Mouse (Mus musculus) heart, postnatal 0 days (tissue): ENCODE measurements around the gene Tpcn1. TPM values are rescaled to one million over a fixed set of nuclear protein-coding genes. Genes with fewer than 3 reads are reported as not detected.
"Not testable (repeated sequence)": the region's sequence is repeated elsewhere in the genome, so short reads cannot be mapped to it uniquely, and the experiment has no call there.

Experiments
- ATAC-seq: fragments of 200-750 bp; cut with Nextera tagmentation; 2 replicates; pipeline ENCODE4 v1.8.0; 2017; ENCODE audit warnings: low read depth, moderate number of reproducible peaks, moderate library complexity; ENCODE audit not compliant: insufficient read depth
- DNase-seq: peaks from one replicate; pipeline ENCODE4 v3.0.0-alpha.2; 2016; ENCODE audit warnings: low spot score
- H3K27ac ChIP-seq: fragments of 300-500 bp; sonication (generic); 2 replicates; pipeline ENCODE4 v1.5.1; 2014; ENCODE audit warnings: low read depth, mild to moderate bottlenecking
- H3K27me3 ChIP-seq: fragments of 300-500 bp; sonication (generic); 2 replicates; pipeline ENCODE4 v1.6.1; 2014; ENCODE audit warnings: low read length, mixed read lengths; ENCODE audit not compliant: control insufficient read depth, insufficient read depth
- H3K36me3 ChIP-seq: fragments of 300-500 bp; sonication (generic); replicated peaks from 2 replicates; pipeline ENCODE4 v1.6.1; 2014; ENCODE audit warnings: low read length, mixed read lengths; ENCODE audit not compliant: control insufficient read depth, insufficient read depth
- H3K4me1 ChIP-seq: fragments of 300-500 bp; sonication (generic); 2 replicates; pipeline ENCODE4 v1.6.1; 2014; ENCODE audit warnings: antibody characterized with exemption; ENCODE audit not compliant: control insufficient read depth, insufficient read depth
- H3K4me2 ChIP-seq: fragments of 300-500 bp; sonication (generic); 2 replicates; pipeline ENCODE4 v1.6.1; 2014; ENCODE audit warnings: low read depth, mild to moderate bottlenecking, low read length, moderate library complexity
- H3K4me3 ChIP-seq: fragments of 300-500 bp; sonication (generic); 2 replicates; pipeline ENCODE4 v1.5.1; 2014; ENCODE audit warnings: low read depth, low read length
- H3K9ac ChIP-seq: fragments of 300-500 bp; sonication (generic); replicated peaks from 2 replicates; pipeline ENCODE4 v1.6.1; 2014; ENCODE audit warnings: low read depth, low read length, mixed read lengths
- H3K9me3 ChIP-seq: fragments of 300-500 bp; sonication (generic); replicated peaks from 2 replicates; pipeline ENCODE4 v1.6.1; 2016; ENCODE audit warnings: low read length; ENCODE audit not compliant: control insufficient read depth
- CTCF ChIP-seq: IDR thresholded peaks from 2 replicates; pipeline ENCODE4 v1.5.1; 2016; ENCODE audit warnings: antibody characterized with exemption, control low read depth, low read depth
- EP300 ChIP-seq: IDR thresholded peaks from 2 replicates; pipeline ENCODE4 v1.6.1; 2016; ENCODE audit warnings: antibody characterized with exemption, low read depth
- WGBS: fragments of 180-500 bp; shearing (Covaris S2); extraction: QIAGEN DNeasy Blood & Tissue Kit; methylation state at CpG from one replicate; pipeline ENCODE4 v1.1.7; 2014; 5-methylcytosine and 5-hydroxymethylcytosine counted together
- polyA plus RNA-seq: library from polyadenylated mRNA; unstranded; fragments of >200 nt; fragmentation: Nextera tagmentation; extraction: Ambion mirVana; gene quantifications from 2 replicates; pipeline ENCODE4 v1.2.1, GENCODE M21; 2015
- total RNA-seq: library from RNA; depleted of rRNA; stranded (reverse); fragments of >200 nt; gene quantifications from 2 replicates; pipeline ENCODE4 v1.2.3, GENCODE M21; 2014; ENCODE audit warnings: low replicate concordance

Gene Tpcn1
- total and polyA plus RNA-seq, 2 experiments from 2014 or later, result 11.5 to 15.8 TPM

- WGBS, result 1% methylated on average over 37 of the region's 55 CpGs
- H3K36me3 ChIP-seq, result peaks cover 6% of the 10 kb centered on the region; the same call in 1 of the 2 replicates
- H3K27me3 ChIP-seq, result no peaks in the 10 kb centered on the region
Observed at GRCm38 (mm10) chr5:120503144-120503795, 85.2 kb downstream of the Tpcn1 start, which contains the start of gene Plbd2. Gene Plbd2, minus strand, starts transcription at chr5:120503625.

DNA sequence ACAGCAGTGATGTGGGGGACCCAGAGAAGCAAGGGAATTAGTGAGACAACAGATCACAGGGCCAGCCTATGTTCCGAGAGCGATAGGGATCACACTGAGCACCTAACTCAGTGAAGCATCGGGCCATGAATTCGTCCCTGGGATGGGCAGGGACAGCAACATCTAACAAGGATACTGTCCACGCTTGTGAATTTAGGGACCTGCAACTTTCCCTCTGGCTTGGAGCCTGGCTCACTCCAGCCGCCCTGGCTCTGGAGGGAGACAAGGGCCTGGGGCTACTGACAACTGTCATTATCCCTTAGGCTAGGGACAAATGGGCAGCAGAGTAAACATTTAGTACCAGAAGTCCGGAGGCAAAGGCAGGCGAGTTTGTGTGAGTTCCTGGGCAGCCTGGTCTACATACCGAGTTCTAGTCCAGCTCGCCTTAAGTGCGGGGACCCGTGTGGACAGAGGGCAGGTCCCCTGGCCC is 85.8 kb downstream of the Tpcn1 start:
- H3K4me3 ChIP-seq, result peak overlapping the region; percentile 93
- H3K4me2 ChIP-seq, result peak overlapping the region; percentile 98
- ATAC-seq, result no peak
- DNase-seq, result no peak
- peaks cover 12% of the 10 kb centered on the region; the same call in 1 of the 2 replicates for H3K36me3 ChIP-seq
- H3K9me3 ChIP-seq, result no peaks in the 10 kb centered on the region
- H3K9ac ChIP-seq, result peak overlapping the region; percentile 83
- TF ChIP-seq EP300 (no peak), CTCF (no peak)
- peaks cover 15% of the 10 kb centered on the region for H3K4me1 ChIP-seq
- peak overlapping the region; percentile 31 for H3K27ac ChIP-seq
- no peaks in the 10 kb centered on the region for H3K27me3 ChIP-seq
- 4% methylated on average over 12 of the region's 12 CpGs for WGBS

More at GRCm38 (mm10) chr5:120503144-120503795, 85.2 kb downstream of the Tpcn1 start, which contains the start of gene Plbd2:
- DNase-seq (peak; percentile 89), ATAC-seq (peak; percentile 91)
- Histone ChIP-seq H3K9ac (peak within 1 kb of the TSS; percentile 83), H3K27ac (peak within 1 kb of the TSS; percentile 31), H3K9me3 (no peaks in the 10 kb centered on the region), H3K4me3 (peak within 1 kb of the TSS; percentile 93), H3K4me1 (peaks cover 15% of the 10 kb centered on the region), H3K4me2 (peak within 1 kb of the TSS; percentile 98)
- TF ChIP-seq EP300 (no peak), CTCF (no peak)

- peak overlapping the region; percentile 98 for H3K4me2 ChIP-seq
- peaks cover 15% of the 10 kb centered on the region for H3K4me1 ChIP-seq
- 52% methylated on average over 9 of the region's 9 CpGs for WGBS
- peak overlapping the region; percentile 93 for H3K4me3 ChIP-seq
- H3K9ac ChIP-seq, result peak overlapping the region; percentile 83; the same call in 1 of the 2 replicates
- no peaks in the 10 kb centered on the region for H3K9me3 ChIP-seq
- no peaks in the 10 kb centered on the region for H3K27me3 ChIP-seq
- H3K36me3 ChIP-seq, result peaks cover 14% of the 10 kb centered on the region; the same call in 1 of the 2 replicates
- H3K27ac ChIP-seq, result no peak overlapping the region
- DNase-seq, result no peak
- TF ChIP-seq EP300 (no peak), CTCF (no peak)
- no peak for ATAC-seq
Observed at GRCm38 (mm10) chr5:120502147-120502621, 86.3 kb downstream of the Tpcn1 start.

DNA sequence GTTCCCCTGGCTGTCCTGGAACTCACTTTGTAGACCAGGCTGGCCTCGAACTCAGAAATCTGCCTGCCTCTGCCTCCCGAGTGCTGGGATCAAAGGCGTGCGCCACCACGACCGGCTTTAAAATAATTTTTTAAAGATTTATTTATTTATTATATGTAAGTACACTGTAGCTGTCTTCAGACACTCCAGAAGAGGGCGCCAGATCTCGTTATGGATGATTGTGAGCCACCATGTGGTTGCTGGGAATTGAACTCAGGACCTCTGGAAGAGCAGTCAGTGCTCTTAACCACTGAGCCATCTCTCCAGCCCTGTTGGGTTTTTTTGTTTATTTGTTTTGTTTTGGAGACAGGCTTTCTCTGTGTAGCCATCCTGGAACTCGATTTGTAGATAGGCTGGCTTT is 87.9 kb downstream of the Tpcn1 start:
- not testable (repeated sequence) for H3K4me3 ChIP-seq, H3K9me3 ChIP-seq, ATAC-seq, H3K9ac ChIP-seq, DNase-seq, H3K27ac ChIP-seq, H3K4me2 ChIP-seq, H3K27me3 ChIP-seq
- 81% methylated on average over 9 of the region's 9 CpGs for WGBS
- peaks cover 14% of the 10 kb centered on the region; the same call in 1 of the 2 replicates for H3K36me3 ChIP-seq
- peaks cover 15% of the 10 kb centered on the region for H3K4me1 ChIP-seq

DNA sequence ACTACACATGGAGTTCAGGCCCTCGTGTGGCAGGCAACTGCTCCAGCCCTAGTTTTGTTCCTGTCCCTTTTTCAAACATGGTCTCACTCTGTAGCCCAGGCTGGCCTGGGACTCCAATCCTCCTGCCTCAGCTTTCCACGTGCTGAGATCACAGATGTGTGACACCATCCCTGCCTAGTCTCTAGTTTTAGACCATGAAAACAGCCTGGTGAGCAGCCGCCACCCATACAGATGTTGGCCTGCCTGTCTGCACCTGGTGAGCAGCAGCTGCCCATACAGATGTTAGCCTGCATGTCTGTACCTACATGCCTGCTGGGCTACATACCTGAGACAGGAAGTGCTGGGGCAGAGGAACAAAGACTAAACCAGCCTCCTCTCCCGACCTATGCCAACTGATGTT is 89.3 kb downstream of the Tpcn1 start:
- DNase-seq, result no peak
- Histone ChIP-seq H3K4me1 (peaks cover 15% of the 10 kb centered on the region), H3K27ac (no peak overlapping the region), H3K9me3 (no peaks in the 10 kb centered on the region), H3K36me3 (peaks cover 15% of the 10 kb centered on the region; the same call in 1 of the 2 replicates), H3K27me3 (no peaks in the 10 kb centered on the region), H3K4me3 (no peak overlapping the region), H3K9ac (no peak overlapping the region), H3K4me2 (no peak overlapping the region)
- TF ChIP-seq CTCF (no peak), EP300 (no peak)
- ATAC-seq, result no peak
- 87% methylated on average over 4 of the region's 4 CpGs for WGBS
